Mouse (Mus musculus) megakaryocyte, embryonic 14.5 days (primary cell): ENCODE results near the gene Traf3ip3.

ENCODE experiments used
- FLI1 ChIP-seq: IDR thresholded peaks from 2 replicates; pipeline ENCODE4 v1.6.1; 2012; ENCODE audit warnings: low read length, inconsistent platforms, mixed read lengths
- GATA1 ChIP-seq: IDR thresholded peaks from 3 replicates; pipeline ENCODE4 v1.6.1; 2012; ENCODE audit warnings: mixed read lengths, low read length, inconsistent platforms, borderline replicate concordance

DNA sequence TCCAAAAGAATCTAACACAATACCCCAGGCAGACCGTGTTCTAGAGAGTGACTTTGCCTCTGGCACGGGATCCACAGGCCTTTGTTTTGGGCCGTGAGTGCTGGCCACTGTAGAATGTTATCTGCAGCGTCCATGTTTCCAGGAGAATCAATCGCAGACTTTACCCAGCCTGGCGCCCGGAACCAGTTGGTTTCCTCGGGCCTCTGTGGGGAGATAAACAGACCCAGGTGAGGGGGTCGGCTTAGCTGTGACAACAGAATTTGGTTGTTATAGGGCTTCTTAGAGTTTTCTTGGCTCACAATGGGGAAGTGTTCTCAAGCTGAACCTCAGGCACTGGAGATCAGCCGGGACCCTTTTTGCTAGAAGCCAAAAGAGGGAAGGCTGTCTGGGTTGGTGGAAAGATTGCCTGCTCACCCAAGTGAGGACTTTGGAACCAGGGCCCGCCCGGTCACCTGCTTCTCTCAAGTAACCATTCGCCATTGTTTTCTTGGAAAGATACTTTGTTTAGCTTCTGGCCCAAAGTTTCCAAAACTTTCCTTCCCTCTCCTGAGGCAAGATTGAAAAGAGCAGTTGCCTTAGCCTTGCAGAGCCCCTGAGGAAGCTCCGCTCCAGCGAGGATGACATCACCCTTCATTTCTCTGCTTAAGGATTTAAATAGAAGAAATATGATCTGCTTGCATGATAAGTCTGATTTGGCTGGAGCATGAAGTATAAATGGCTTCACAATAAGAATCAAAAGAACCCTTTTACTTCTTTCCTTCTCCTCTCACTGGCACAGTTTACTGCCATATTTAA lies 45.0 kb downstream of the Traf3ip3 start:
- TF ChIP-seq FLI1 (no peak), GATA1 (no peak)
